Mouse (Mus musculus): ENCODE data around the gene Tnik.

Gene Tnik

GRCm38 (mm10) chr3:28721838-28722237 is 458.8 kb downstream of the Tnik start:
- DNase-seq (ENCODE audit: low spot score): no peak

DNA sequence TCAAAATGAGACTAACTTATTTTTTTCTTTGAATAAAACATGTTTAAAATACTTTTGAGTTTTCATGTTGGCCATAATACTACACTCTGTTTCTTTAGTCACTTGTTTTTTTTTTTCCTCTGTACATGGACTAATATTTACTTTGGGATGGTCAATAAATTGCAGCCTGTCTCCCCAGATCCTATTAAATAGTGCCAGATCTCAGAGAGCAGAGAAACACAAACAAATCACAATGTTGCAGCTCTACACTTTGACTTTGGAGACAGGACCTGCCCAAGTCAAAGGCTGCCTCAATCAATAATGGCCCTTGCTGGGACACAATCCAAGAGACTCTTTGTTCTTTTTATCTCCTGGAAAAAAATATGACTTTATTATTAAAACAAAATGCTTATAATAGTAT is 459.5 kb downstream of the Tnik start:
- no peak for DNase-seq (ENCODE audit: low spot score)

DNA sequence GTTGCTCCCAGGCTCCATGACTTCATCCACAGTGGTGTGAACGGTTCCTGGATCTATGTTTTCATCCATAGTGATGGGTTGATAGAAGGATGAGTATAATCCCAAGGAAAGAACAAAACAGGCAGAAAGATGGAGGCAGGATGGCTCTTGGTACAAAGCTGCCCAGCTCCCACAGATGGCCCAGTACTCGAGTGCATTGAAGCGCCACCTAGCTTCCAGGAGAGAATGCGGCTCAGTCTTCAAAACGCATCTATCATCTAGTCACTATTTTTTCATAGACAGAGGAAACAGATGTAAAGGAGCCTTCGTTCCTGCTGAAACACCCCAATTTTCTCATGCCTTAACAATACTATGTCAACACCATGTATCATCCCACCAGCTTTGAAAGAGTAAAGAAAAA is 460.5 kb downstream of the Tnik start:
- DNase-seq (ENCODE audit: low spot score): no peak

DNA sequence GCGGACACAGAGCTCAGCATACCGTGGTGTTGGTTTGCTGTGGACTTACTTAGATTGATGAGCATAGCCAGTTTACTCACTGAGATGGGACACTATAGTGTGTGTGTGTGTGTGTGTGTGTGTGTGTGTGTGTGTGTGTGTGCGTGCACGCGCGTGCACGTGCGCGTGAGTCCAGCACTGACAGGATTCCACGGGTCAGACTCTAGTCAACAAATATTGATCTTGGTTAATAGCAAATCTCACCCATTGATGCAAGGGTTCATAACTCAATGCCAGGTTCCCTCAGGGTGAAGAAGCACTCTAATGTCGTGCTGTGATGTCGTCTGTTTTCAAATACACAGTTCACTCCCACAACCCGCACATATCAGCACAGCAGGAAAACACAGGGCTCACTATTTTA is 462.2 kb downstream of the Tnik start:
- no peak for DNase-seq (ENCODE audit: low spot score)

Data from left cerebral cortex, adult 11 months (tissue).